Mouse (Mus musculus): ENCODE measurements around the gene Bmpr2. TPM values are rescaled to one million over a fixed set of nuclear protein-coding genes. Genes with fewer than 3 reads are reported as not detected.

Bmpr2 gene
- polyA plus RNA-seq, 1 experiment from 2014 or later, result 7.9 TPM

DNA sequence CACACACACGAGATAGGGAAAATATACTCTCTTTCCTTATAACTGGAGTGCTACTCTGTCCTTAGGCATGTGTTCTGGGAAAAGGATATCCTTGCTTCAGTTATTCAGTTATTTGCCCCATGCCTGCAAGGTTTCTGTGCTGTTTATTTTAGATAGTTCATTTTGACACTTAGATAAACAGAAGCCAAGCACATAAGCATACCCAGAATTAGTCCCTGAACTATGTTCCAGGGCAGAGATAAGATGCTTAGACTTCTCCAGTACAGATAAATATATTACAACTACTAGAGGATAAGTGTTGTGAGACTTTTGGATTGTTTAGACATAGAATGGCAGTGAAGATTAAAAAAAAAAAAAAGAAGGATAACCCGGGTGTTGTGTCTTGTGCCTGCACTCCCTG is 41.2 kb downstream of the Bmpr2 start:
- Histone ChIP-seq H3K4me1 (no peaks in the 10 kb centered on the region), H3K4me2 (no peak overlapping the region), H3K4me3 (replicated peaks) (no peak overlapping the region), H3K9ac (no peak overlapping the region), H3K9me3 (no peaks in the 10 kb centered on the region), H3K27me3 (replicated peaks) (no peaks in the 10 kb centered on the region), H3K36me3 (no peaks in the 10 kb centered on the region), H3K27ac (no peak overlapping the region)
- WGBS, result 17% methylated on average over 2 of the region's 2 CpGs
- no peak; the same call in 1 of the 2 replicates for ATAC-seq (ENCODE audit: insufficient read depth, low FRiP score, low read depth)

GRCm38 (mm10) chr1:59809921-59810320 is 46.7 kb downstream of the Bmpr2 start:
- Histone ChIP-seq H3K4me2 (no peak overlapping the region), H3K4me1 (no peaks in the 10 kb centered on the region), H3K27ac (no peak overlapping the region), H3K9ac (no peak overlapping the region), H3K36me3 (no peaks in the 10 kb centered on the region), H3K27me3 (replicated peaks) (no peaks in the 10 kb centered on the region), H3K4me3 (replicated peaks) (no peak overlapping the region), H3K9me3 (no peaks in the 10 kb centered on the region)
- ATAC-seq (ENCODE audit: insufficient read depth, low FRiP score, low read depth), result no peak
- WGBS, result 76% methylated on average over 2 of the region's 2 CpGs

DNA sequence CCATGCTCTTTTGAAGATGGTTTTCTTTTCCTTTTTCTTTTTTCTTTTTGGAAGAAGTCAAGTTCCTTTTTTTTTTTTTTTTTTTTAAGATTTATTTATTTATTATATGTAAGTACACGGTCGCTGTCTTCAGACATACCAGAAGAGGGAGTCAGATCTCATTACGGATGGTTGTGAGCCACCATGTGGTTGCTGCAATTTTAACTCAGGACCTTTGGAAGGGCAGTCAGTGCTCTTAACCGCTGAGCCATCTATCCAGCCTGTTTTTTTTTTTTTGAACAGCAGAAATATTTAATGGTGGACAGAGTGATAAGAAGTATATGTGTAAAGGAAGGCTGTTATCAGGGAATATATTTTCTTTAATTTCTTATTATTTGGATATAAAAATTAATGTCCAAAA is 49.6 kb downstream of the Bmpr2 start:
- 76% methylated on average over 4 of the region's 4 CpGs for WGBS
- Histone ChIP-seq H3K4me2 (no peak overlapping the region), H3K9me3 (no peaks in the 10 kb centered on the region), H3K4me3 (replicated peaks) (no peak overlapping the region), H3K27ac (no peak overlapping the region), H3K36me3 (peaks cover 10% of the 10 kb centered on the region), H3K27me3 (replicated peaks) (no peaks in the 10 kb centered on the region), H3K9ac (no peak overlapping the region), H3K4me1 (no peaks in the 10 kb centered on the region)
- no peak for ATAC-seq (ENCODE audit: insufficient read depth, low FRiP score, low read depth)

DNA sequence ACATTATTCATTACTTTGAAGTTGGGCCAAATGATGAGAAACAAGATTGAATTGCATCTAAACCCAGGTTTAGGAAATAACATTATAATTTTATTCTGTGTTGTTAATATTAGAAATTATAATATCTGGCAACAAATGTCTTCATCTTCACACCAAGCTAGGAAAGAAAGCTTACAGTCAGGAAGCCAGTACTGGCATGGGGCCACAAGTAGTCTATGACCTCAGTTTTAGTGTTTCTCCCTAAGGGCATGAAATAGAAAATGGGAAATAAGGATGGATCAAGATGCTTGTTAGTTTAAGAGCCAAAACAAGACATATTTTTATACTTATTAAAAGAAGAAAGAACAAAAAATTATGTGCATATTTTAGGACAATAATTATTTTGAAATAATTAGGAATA is 62.2 kb downstream of the Bmpr2 start:
- ATAC-seq (ENCODE audit: insufficient read depth, low FRiP score, low read depth), result no peak
- no peaks in the 10 kb centered on the region for H3K36me3 ChIP-seq
- no peak overlapping the region for H3K9ac ChIP-seq
- no peaks in the 10 kb centered on the region for H3K4me1 ChIP-seq
- H3K9me3 ChIP-seq, result no peaks in the 10 kb centered on the region
- H3K27ac ChIP-seq, result no peak overlapping the region
- H3K4me2 ChIP-seq, result no peak overlapping the region
- no peak overlapping the region for H3K4me3 ChIP-seq (replicated peaks)
- no peaks in the 10 kb centered on the region for H3K27me3 ChIP-seq (replicated peaks)

DNA sequence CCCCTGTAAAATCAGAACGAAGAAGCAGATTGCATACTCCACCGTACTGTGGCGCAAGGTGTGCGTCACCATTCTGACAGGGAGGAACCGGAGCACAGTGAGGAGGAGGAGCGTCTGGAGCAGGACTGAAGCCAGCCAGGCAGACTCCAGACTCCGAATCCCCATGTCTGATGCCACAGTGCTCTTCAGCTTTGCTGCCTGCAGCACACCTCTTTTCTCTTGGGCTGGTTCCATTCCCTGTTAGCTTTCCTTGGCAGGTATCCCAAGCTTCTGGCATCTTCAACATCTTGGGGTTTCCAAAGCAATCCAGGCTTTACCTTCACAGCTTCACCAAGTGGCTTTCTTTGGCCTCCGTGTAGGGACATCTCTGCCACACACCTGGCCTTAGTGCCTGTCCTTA is 63.4 kb downstream of the Bmpr2 start:
- Histone ChIP-seq H3K4me1 (no peaks in the 10 kb centered on the region), H3K36me3 (no peaks in the 10 kb centered on the region), H3K4me2 (no peak overlapping the region), H3K27ac (no peak overlapping the region), H3K27me3 (replicated peaks) (no peaks in the 10 kb centered on the region), H3K9ac (no peak overlapping the region), H3K4me3 (replicated peaks) (no peak overlapping the region), H3K9me3 (no peaks in the 10 kb centered on the region)
- WGBS, result 80% methylated on average over 8 of the region's 8 CpGs
- ATAC-seq (ENCODE audit: insufficient read depth, low FRiP score, low read depth), result no peak

- H3K9ac ChIP-seq, result no peak overlapping the region
- no peak overlapping the region for H3K27ac ChIP-seq
- 58% methylated on average over 2 of the region's 2 CpGs for WGBS
- no peaks in the 10 kb centered on the region for H3K36me3 ChIP-seq
- H3K9me3 ChIP-seq, result no peaks in the 10 kb centered on the region
- no peak for ATAC-seq (ENCODE audit: insufficient read depth, low FRiP score, low read depth)
- no peaks in the 10 kb centered on the region for H3K27me3 ChIP-seq (replicated peaks)
- peaks cover 3% of the 10 kb centered on the region for H3K4me1 ChIP-seq
- H3K4me2 ChIP-seq, result no peak overlapping the region
- no peak overlapping the region for H3K4me3 ChIP-seq (replicated peaks)
Observed at GRCm38 (mm10) chr1:59829410-59829809, 66.2 kb downstream of the Bmpr2 start.

DNA sequence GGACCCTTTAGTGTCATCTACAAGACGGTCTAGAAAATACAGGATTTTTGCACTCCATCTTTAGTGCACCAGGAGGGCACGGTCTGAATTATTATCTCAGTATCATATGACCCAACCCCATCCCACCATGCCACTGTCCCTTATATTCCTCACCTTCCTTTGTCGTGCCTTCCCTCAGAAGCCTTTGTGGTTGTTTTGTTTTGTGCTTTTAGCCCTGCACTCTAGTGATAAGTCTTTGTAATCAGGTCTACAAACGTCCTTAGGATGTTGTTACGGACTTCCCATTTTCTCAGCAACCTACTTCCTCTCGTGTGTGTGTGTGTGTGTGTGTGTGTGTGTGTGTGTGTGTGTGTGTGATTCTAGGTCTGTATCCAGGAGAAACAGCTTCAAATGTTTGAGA is 67.0 kb downstream of the Bmpr2 start:
- Histone ChIP-seq H3K4me2 (no peak overlapping the region), H3K4me1 (peaks cover 3% of the 10 kb centered on the region), H3K9me3 (no peaks in the 10 kb centered on the region), H3K36me3 (no peaks in the 10 kb centered on the region), H3K27me3 (replicated peaks) (no peaks in the 10 kb centered on the region), H3K4me3 (replicated peaks) (no peak overlapping the region), H3K9ac (no peak overlapping the region), H3K27ac (no peak overlapping the region)
- 66% methylated on average over 6 of the region's 6 CpGs for WGBS
- no peak for ATAC-seq (ENCODE audit: insufficient read depth, low FRiP score, low read depth)

DNA sequence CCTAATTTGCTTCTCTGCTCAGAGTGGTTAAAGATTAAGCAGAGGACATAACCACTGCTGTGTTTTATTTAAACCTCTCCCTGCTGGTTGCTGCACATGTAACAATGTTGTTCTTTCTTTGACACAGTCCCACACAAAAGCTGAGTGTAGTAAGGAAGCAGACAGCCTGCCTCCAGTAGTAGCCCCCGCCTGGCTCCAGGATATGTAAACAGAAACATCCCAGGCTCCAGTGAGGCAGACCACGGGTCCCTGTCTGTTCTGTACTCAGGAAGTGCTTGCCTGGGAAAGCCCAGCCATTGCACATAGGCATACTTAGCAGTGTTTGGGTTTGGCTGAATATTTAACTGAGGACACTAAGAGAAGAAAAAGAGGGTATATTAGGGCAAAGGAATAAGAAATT is 70.5 kb downstream of the Bmpr2 start:
- no peak overlapping the region for H3K4me2 ChIP-seq
- H3K9ac ChIP-seq, result no peak overlapping the region
- peak overlapping the region; percentile 68; the same call in 1 of the 2 replicates for H3K27ac ChIP-seq
- no peaks in the 10 kb centered on the region for H3K9me3 ChIP-seq
- no peak overlapping the region for H3K4me3 ChIP-seq (replicated peaks)
- ATAC-seq (ENCODE audit: insufficient read depth, low FRiP score, low read depth), result peak; percentile 63; the same call in 1 of the 2 replicates
- 4% methylated on average over 2 of the region's 2 CpGs for WGBS
- H3K27me3 ChIP-seq (replicated peaks), result no peaks in the 10 kb centered on the region
- no peaks in the 10 kb centered on the region for H3K36me3 ChIP-seq
- peaks cover 3% of the 10 kb centered on the region for H3K4me1 ChIP-seq

DNA sequence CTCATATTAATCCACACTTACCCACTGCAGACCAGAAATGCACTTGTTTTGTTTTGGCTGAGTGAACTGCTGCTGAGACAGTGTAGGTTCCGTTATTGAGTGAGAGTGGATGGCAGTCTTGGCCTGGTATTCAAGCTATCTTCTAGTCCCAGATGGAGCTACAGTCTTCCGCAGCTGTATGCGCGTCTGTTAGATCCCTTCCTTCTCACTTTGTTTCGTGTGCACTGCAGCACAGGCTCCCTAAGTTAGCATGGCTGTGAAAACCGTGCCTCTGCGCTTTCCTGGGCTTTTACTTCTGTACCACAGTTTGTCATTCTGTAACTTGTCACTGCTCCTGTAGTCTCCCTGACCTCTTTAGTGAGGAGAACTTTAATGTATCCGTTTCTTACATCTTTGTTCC is 85.1 kb downstream of the Bmpr2 start:
- Histone ChIP-seq H3K36me3 (peaks cover 13% of the 10 kb centered on the region; the same call in 1 of the 2 replicates), H3K9ac (no peak overlapping the region), H3K27me3 (replicated peaks) (no peaks in the 10 kb centered on the region), H3K4me2 (no peak overlapping the region), H3K4me1 (no peaks in the 10 kb centered on the region), H3K9me3 (no peaks in the 10 kb centered on the region), H3K4me3 (replicated peaks) (no peak overlapping the region), H3K27ac (no peak overlapping the region)
- 69% methylated on average over 8 of the region's 8 CpGs for WGBS
- no peak for ATAC-seq (ENCODE audit: insufficient read depth, low FRiP score, low read depth)

GRCm38 (mm10) chr1:59859046-59859445 is 95.8 kb downstream of the Bmpr2 start:
- H3K4me3 ChIP-seq (replicated peaks), result no peak overlapping the region
- no peak for ATAC-seq (ENCODE audit: insufficient read depth, low FRiP score, low read depth)
- no peaks in the 10 kb centered on the region for H3K9me3 ChIP-seq
- H3K27me3 ChIP-seq (replicated peaks), result no peaks in the 10 kb centered on the region
- no peak overlapping the region for H3K4me2 ChIP-seq
- H3K4me1 ChIP-seq, result no peaks in the 10 kb centered on the region
- WGBS, result 100% methylated on average over 1 of the region's 1 CpGs
- H3K27ac ChIP-seq, result no peak overlapping the region
- H3K36me3 ChIP-seq, result peaks cover 11% of the 10 kb centered on the region; the same call in 1 of the 2 replicates
- H3K9ac ChIP-seq, result no peak overlapping the region

DNA sequence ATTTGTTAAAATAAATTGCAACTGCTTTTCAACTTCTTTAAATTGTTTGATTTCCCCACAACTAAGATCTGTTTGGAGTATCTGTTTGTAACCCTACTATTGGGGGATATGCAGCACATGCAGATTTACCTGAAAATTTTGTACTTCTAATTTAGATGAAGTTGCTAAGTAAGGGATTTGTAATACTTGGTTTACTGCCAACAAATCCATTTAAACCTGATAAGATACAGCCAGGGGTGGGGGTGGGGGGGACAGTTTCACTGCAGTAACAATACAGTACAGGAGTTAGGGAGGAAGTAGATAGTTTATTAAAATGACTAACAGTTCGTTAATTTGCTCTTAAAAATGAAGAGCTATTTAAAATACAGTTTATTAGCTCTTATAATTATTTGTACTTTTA is 98.9 kb downstream of the Bmpr2 start:
- Histone ChIP-seq H3K4me3 (replicated peaks) (no peak overlapping the region), H3K36me3 (peaks cover 15% of the 10 kb centered on the region; the same call in 1 of the 2 replicates), H3K27me3 (replicated peaks) (no peaks in the 10 kb centered on the region), H3K9me3 (no peaks in the 10 kb centered on the region), H3K4me2 (no peak overlapping the region), H3K9ac (no peak overlapping the region), H3K27ac (no peak overlapping the region), H3K4me1 (no peaks in the 10 kb centered on the region)
- no peak for ATAC-seq (ENCODE audit: insufficient read depth, low FRiP score, low read depth)
- 62% methylated on average over 1 of the region's 1 CpGs for WGBS

DNA sequence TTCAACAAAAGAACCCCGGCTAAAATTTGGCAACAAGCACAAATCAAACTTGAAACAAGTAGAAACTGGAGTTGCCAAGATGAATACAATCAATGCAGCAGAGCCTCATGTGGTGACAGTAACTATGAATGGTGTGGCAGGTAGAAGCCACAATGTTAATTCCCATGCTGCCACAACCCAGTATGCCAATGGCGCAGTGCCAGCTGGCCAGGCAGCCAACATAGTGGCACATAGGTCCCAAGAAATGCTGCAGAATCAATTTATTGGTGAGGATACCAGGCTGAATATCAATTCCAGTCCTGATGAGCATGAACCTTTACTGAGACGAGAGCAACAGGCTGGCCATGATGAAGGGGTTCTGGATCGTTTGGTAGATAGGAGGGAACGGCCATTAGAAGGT is 104.8 kb downstream of the Bmpr2 start:
- H3K27me3 ChIP-seq (replicated peaks), result no peaks in the 10 kb centered on the region
- H3K9me3 ChIP-seq, result no peaks in the 10 kb centered on the region
- no peak overlapping the region for H3K27ac ChIP-seq
- no peaks in the 10 kb centered on the region for H3K4me1 ChIP-seq
- 93% methylated on average over 5 of the region's 5 CpGs for WGBS
- no peak for ATAC-seq (ENCODE audit: insufficient read depth, low FRiP score, low read depth)
- no peak overlapping the region for H3K4me2 ChIP-seq
- peaks cover 32% of the 10 kb centered on the region for H3K36me3 ChIP-seq
- no peak overlapping the region for H3K9ac ChIP-seq
- no peak overlapping the region for H3K4me3 ChIP-seq (replicated peaks)

DNA sequence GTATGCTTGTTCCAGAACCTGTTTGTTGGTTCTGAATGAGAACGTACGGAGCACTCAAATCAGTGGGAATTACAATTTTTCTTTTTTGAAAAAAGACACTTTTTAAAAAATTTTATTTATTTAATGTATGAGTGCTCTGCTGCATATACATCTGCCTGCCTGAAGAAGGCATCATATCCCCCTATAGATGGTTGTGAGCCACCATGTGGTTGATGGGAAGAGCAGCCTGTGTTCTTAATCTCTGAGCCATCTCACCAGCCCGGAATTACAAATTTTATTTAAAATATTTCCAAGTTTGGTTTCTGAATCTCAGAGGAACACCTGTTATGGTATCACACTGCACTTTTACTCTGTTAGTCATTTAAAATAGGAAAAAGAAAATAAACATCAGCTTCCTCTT is 110.8 kb downstream of the Bmpr2 start:
- no peak overlapping the region for H3K27ac ChIP-seq
- H3K27me3 ChIP-seq (replicated peaks), result no peaks in the 10 kb centered on the region
- H3K36me3 ChIP-seq, result 0 out of 2 replicates have a peak, but pooled peaks cover 6% of the 10 kb centered on the region
- no peak overlapping the region for H3K4me2 ChIP-seq
- WGBS, result 89% methylated on average over 3 of the region's 3 CpGs
- H3K9me3 ChIP-seq, result no peaks in the 10 kb centered on the region
- H3K9ac ChIP-seq, result no peak overlapping the region
- no peak for ATAC-seq (ENCODE audit: insufficient read depth, low FRiP score, low read depth)
- no peak overlapping the region for H3K4me3 ChIP-seq (replicated peaks)
- H3K4me1 ChIP-seq, result no peaks in the 10 kb centered on the region
